Mouse (Mus musculus): ENCODE results near the gene Ubtd1. TPM values are rescaled to one million over a fixed set of nuclear protein-coding genes. Genes with fewer than 3 reads are reported as not detected.
A peak's percentile ranks its signal among the peaks of the same experiment; 100 is the strongest.

Ubtd1 gene
- polyA plus RNA-seq, 1 experiment from 2014 or later = 14.5 TPM

- Histone ChIP-seq H3K9ac (ENCODE audit: low read length) (no peak overlapping the region), H3K4me1 (replicated peaks; ENCODE audit: control insufficient read depth, insufficient read depth, low read length) (peaks cover 20% of the 10 kb centered on the region), H3K36me3 (ENCODE audit: control insufficient read depth, insufficient read depth, low read length) (no peaks in the 10 kb centered on the region), H3K27me3 (ENCODE audit: control insufficient read depth, insufficient read depth, low read depth, low read length) (no peaks in the 10 kb centered on the region), H3K9me3 (ENCODE audit: control insufficient read depth, low read length) (no peaks in the 10 kb centered on the region), H3K4me3 (ENCODE audit: low read length) (no peak overlapping the region), H3K4me2 (ENCODE audit: low read depth, low read length) (no peak overlapping the region), H3K27ac (ENCODE audit: low read length) (no peak overlapping the region)
- 70% methylated on average over 3 of the region's 3 CpGs for WGBS
- no peak for ATAC-seq (ENCODE audit: low read depth)
Observed at GRCm38 (mm10) chr19:42014231-42014825, 32.8 kb downstream of the Ubtd1 start.

- Histone ChIP-seq H3K9me3 (ENCODE audit: control insufficient read depth, low read length) (no peaks in the 10 kb centered on the region), H3K36me3 (ENCODE audit: control insufficient read depth, insufficient read depth, low read length) (no peaks in the 10 kb centered on the region), H3K27me3 (ENCODE audit: control insufficient read depth, insufficient read depth, low read depth, low read length) (no peaks in the 10 kb centered on the region), H3K4me1 (replicated peaks; ENCODE audit: control insufficient read depth, insufficient read depth, low read length) (peaks cover 24% of the 10 kb centered on the region), H3K4me2 (ENCODE audit: low read depth, low read length) (no peak overlapping the region), H3K9ac (ENCODE audit: low read length) (no peak overlapping the region), H3K4me3 (ENCODE audit: low read length) (no peak overlapping the region), H3K27ac (ENCODE audit: low read length) (no peak overlapping the region)
- no peak for ATAC-seq (ENCODE audit: low read depth)
- WGBS = 62% methylated on average over 6 of the region's 6 CpGs
Observed at GRCm38 (mm10) chr19:42015001-42015400, 33.4 kb downstream of the Ubtd1 start.

- no peak overlapping the region for H3K9ac ChIP-seq (ENCODE audit: low read length)
- no peak for ATAC-seq (ENCODE audit: low read depth)
Observed at GRCm38 (mm10) chr19:42016251-42016650, 34.7 kb downstream of the Ubtd1 start.

DNA sequence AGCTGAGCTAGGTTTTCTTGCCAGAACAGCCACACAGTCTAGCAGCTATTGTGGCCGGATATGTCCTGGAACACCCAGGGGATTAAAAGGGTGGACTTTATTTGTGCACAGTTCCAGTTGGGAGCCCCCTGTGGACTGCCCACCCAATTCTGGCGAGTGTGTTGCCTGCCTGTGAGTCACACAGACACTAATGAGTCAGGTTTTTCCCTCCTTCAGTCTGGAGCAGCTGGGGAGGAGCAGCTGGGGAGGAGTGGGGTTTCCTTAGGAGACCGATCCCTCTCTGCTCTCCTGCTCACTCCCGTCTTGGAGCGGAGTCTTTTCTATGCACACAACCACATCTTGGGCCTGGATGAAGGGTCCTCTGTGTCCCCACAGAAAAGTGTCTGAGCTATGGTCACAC, 35.3 kb downstream of the Ubtd1 start:
- no peak for ATAC-seq (ENCODE audit: low read depth)
- Histone ChIP-seq H3K4me3 (ENCODE audit: low read length) (no peak overlapping the region), H3K4me2 (ENCODE audit: low read depth, low read length) (no peak overlapping the region), H3K9me3 (ENCODE audit: control insufficient read depth, low read length) (no peaks in the 10 kb centered on the region), H3K27ac (ENCODE audit: low read length) (peak overlapping the region; percentile 75), H3K9ac (ENCODE audit: low read length) (no peak overlapping the region), H3K36me3 (ENCODE audit: control insufficient read depth, insufficient read depth, low read length) (no peaks in the 10 kb centered on the region), H3K27me3 (ENCODE audit: control insufficient read depth, insufficient read depth, low read depth, low read length) (no peaks in the 10 kb centered on the region), H3K4me1 (replicated peaks; ENCODE audit: control insufficient read depth, insufficient read depth, low read length) (peaks cover 24% of the 10 kb centered on the region)
- 54% methylated on average over 5 of the region's 5 CpGs for WGBS

More at GRCm38 (mm10) chr19:42016251-42016650, 34.7 kb downstream of the Ubtd1 start:
- no peaks in the 10 kb centered on the region for H3K9me3 ChIP-seq (ENCODE audit: control insufficient read depth, low read length)
- H3K27ac ChIP-seq (ENCODE audit: low read length) = no peak overlapping the region
- no peak overlapping the region for H3K4me3 ChIP-seq (ENCODE audit: low read length)
- WGBS = 77% methylated on average over 4 of the region's 4 CpGs
- no peaks in the 10 kb centered on the region for H3K36me3 ChIP-seq (ENCODE audit: control insufficient read depth, insufficient read depth, low read length)
- H3K27me3 ChIP-seq (ENCODE audit: control insufficient read depth, insufficient read depth, low read depth, low read length) = no peaks in the 10 kb centered on the region
- H3K4me1 ChIP-seq (replicated peaks; ENCODE audit: control insufficient read depth, insufficient read depth, low read length) = peaks cover 24% of the 10 kb centered on the region
- H3K4me2 ChIP-seq (ENCODE audit: low read depth, low read length) = no peak overlapping the region

- Histone ChIP-seq H3K36me3 (ENCODE audit: control insufficient read depth, insufficient read depth, low read length) (no peaks in the 10 kb centered on the region), H3K27ac (ENCODE audit: low read length) (peak overlapping the region; percentile 75), H3K9ac (ENCODE audit: low read length) (peak overlapping the region; percentile 14; the same call in 1 of the 2 replicates), H3K4me2 (ENCODE audit: low read depth, low read length) (peak overlapping the region; percentile 8; the same call in 1 of the 2 replicates), H3K9me3 (ENCODE audit: control insufficient read depth, low read length) (no peaks in the 10 kb centered on the region), H3K4me3 (ENCODE audit: low read length) (no peak overlapping the region), H3K4me1 (replicated peaks; ENCODE audit: control insufficient read depth, insufficient read depth, low read length) (peaks cover 24% of the 10 kb centered on the region), H3K27me3 (ENCODE audit: control insufficient read depth, insufficient read depth, low read depth, low read length) (no peaks in the 10 kb centered on the region)
- WGBS = 47% methylated on average over 8 of the region's 8 CpGs
- peak; percentile 73 for ATAC-seq (ENCODE audit: low read depth)
Observed at GRCm38 (mm10) chr19:42017399-42018247, 36.1 kb downstream of the Ubtd1 start.

GRCm38 (mm10) chr19:42019011-42019522, 37.5 kb downstream of the Ubtd1 start:
- Histone ChIP-seq H3K4me3 (ENCODE audit: low read length) (no peak overlapping the region), H3K36me3 (ENCODE audit: control insufficient read depth, insufficient read depth, low read length) (no peaks in the 10 kb centered on the region), H3K27me3 (ENCODE audit: control insufficient read depth, insufficient read depth, low read depth, low read length) (no peaks in the 10 kb centered on the region), H3K9ac (ENCODE audit: low read length) (no peak overlapping the region), H3K9me3 (ENCODE audit: control insufficient read depth, low read length) (no peaks in the 10 kb centered on the region), H3K4me1 (replicated peaks; ENCODE audit: control insufficient read depth, insufficient read depth, low read length) (peaks cover 24% of the 10 kb centered on the region), H3K27ac (ENCODE audit: low read length) (peak overlapping the region; percentile 75), H3K4me2 (ENCODE audit: low read depth, low read length) (no peak overlapping the region)
- WGBS = 37% methylated on average over 4 of the region's 4 CpGs
- 0 out of 2 replicates have a peak, but pooled peaks have one; percentile 41 for ATAC-seq (ENCODE audit: low read depth)

DNA sequence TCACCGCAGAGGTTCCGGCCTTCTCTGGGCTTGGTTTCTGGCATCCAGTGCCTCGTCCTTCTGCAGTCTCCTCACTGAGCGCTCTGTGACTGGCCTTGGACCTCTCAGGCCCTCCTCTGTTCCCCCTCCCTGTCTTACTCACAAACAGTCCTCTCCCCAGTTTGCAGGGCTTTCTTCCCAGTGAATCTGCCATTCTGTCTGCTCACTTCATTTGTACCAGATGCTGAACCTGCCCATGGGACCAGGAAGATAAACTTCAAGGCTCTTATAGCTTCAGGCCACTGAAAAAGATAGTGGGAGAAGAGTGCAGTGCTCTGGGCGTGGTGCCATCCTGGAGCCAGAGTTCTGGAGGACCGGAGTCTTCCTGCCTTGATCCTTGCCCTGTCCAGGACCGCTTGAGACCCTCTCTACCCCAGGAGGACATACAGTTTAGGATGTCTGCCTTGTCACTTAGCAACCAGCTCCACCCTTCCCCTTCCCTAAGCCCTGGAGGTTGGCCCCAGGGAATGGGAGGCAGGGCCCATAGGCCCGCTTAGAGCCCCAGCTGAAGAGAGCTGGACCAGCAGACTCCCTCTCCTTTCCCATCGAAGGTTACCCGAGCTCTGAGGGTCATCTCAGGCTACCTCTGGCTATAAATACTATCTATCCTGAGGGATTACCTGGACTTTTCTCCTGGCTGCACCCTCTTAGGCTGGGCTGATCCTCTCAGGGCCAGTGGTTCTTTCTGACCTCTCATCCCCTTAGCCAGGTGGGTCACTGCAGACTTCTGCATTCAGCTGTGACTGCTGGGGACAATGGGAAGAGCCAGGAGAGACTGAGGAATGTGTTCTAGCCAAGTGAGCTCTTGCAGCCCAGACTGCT, 40.3 kb downstream of the Ubtd1 start:
- H3K4me2 ChIP-seq (ENCODE audit: low read depth, low read length) = no peak overlapping the region
- H3K9me3 ChIP-seq (ENCODE audit: control insufficient read depth, low read length) = no peaks in the 10 kb centered on the region
- ATAC-seq (ENCODE audit: low read depth) = no peak
- H3K4me3 ChIP-seq (ENCODE audit: low read length) = no peak overlapping the region
- H3K27me3 ChIP-seq (ENCODE audit: control insufficient read depth, insufficient read depth, low read depth, low read length) = no peaks in the 10 kb centered on the region
- WGBS = 71% methylated on average over 10 of the region's 10 CpGs
- H3K27ac ChIP-seq (ENCODE audit: low read length) = no peak overlapping the region
- H3K4me1 ChIP-seq (replicated peaks; ENCODE audit: control insufficient read depth, insufficient read depth, low read length) = peaks cover 21% of the 10 kb centered on the region
- no peaks in the 10 kb centered on the region for H3K36me3 ChIP-seq (ENCODE audit: control insufficient read depth, insufficient read depth, low read length)
- H3K9ac ChIP-seq (ENCODE audit: low read length) = no peak overlapping the region

- H3K27me3 ChIP-seq (ENCODE audit: control insufficient read depth, insufficient read depth, low read depth, low read length) = no peaks in the 10 kb centered on the region
- H3K27ac ChIP-seq (ENCODE audit: low read length) = no peak overlapping the region
- H3K4me2 ChIP-seq (ENCODE audit: low read depth, low read length) = no peak overlapping the region
- H3K4me1 ChIP-seq (replicated peaks; ENCODE audit: control insufficient read depth, insufficient read depth, low read length) = peaks cover 15% of the 10 kb centered on the region
- no peaks in the 10 kb centered on the region for H3K9me3 ChIP-seq (ENCODE audit: control insufficient read depth, low read length)
- no peak overlapping the region for H3K4me3 ChIP-seq (ENCODE audit: low read length)
- no peak for ATAC-seq (ENCODE audit: low read depth)
- no peaks in the 10 kb centered on the region for H3K36me3 ChIP-seq (ENCODE audit: control insufficient read depth, insufficient read depth, low read length)
- WGBS = 84% methylated on average over 2 of the region's 2 CpGs
- H3K9ac ChIP-seq (ENCODE audit: low read length) = no peak overlapping the region
Observed at GRCm38 (mm10) chr19:42022542-42022848, 40.9 kb downstream of the Ubtd1 start.

DNA sequence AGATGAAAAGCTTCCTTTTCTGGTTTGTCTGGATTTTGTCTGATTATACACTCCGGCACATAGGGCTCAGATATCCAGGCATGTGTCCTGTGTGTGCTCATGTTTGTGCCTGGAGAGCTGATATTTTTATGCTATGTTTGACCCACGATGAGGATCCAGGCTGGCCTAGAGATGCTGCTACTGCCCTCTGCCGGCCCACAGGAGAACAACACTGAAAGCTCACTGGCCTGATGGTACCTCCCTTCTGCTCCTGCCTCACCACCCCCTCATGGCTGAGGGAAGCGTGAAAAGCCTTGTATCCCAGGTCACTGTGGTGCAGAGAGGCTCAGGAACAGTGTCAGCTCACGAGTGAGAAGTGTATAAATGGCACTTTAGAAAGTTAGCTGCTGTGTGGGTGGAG, 44.6 kb downstream of the Ubtd1 start:
- Histone ChIP-seq H3K9me3 (ENCODE audit: control insufficient read depth, low read length) (no peaks in the 10 kb centered on the region), H3K4me2 (ENCODE audit: low read depth, low read length) (no peak overlapping the region), H3K4me3 (ENCODE audit: low read length) (no peak overlapping the region), H3K27ac (ENCODE audit: low read length) (no peak overlapping the region), H3K27me3 (ENCODE audit: control insufficient read depth, insufficient read depth, low read depth, low read length) (no peaks in the 10 kb centered on the region), H3K36me3 (ENCODE audit: control insufficient read depth, insufficient read depth, low read length) (no peaks in the 10 kb centered on the region), H3K4me1 (replicated peaks; ENCODE audit: control insufficient read depth, insufficient read depth, low read length) (no peaks in the 10 kb centered on the region), H3K9ac (ENCODE audit: low read length) (no peak overlapping the region)
- ATAC-seq (ENCODE audit: low read depth) = peak; percentile 80
- WGBS = 3% methylated on average over 5 of the region's 5 CpGs
